Mouse (Mus musculus): ENCODE data around the gene Gm3149. TPM values are rescaled to one million over a fixed set of nuclear protein-coding genes. Genes with fewer than 3 reads are reported as not detected.
"Not testable (repeated sequence)": the region's sequence is repeated elsewhere in the genome, so short reads cannot be mapped to it uniquely, and the experiment has no call there.

Gm3149 gene
- total RNA-seq (2021) = not detected in 2 replicates
- long read RNA-seq, experiment 1 = 0 reads
- long read RNA-seq, experiment 2 = 0 reads

- DNase-seq = not testable (repeated sequence)
Observed at GRCm38 (mm10) chr14:4316983-4317382, at the start of gene Gm3149. Gene Gm3149, plus strand, starts transcription at chr14:4317283.

GRCm38 (mm10) chr14:4269238-4269950 lies 47.7 kb upstream of the Gm3149 start:
- DNase-seq = not testable (repeated sequence)

GRCm38 (mm10) chr14:4279828-4280227 lies 37.3 kb upstream of the Gm3149 start:
- DNase-seq = not testable (repeated sequence)

- DNase-seq = not testable (repeated sequence)
Observed at GRCm38 (mm10) chr14:4334476-4335080, 17.5 kb downstream of the Gm3149 start, which contains the start of gene 2610042L04Rik. Gene 2610042L04Rik, plus strand, starts transcription at chr14:4334763.

- not testable (repeated sequence) for DNase-seq
Observed at GRCm38 (mm10) chr14:4335506-4335905, 18.4 kb downstream of the Gm3149 start.

GRCm38 (mm10) chr14:4368991-4369390 lies 51.9 kb downstream of the Gm3149 start:
- DNase-seq = not testable (repeated sequence)

- DNase-seq = not testable (repeated sequence)
Observed at GRCm38 (mm10) chr14:4369691-4370090, 52.6 kb downstream of the Gm3149 start.

Other genes starting within 250 kb of the Gm3149 start
- gene Gm3115, start 233.2 kb upstream of the Gm3149 start, total RNA-seq (2021) = 0.26 and 0.37 TPM in 2 replicates
- 1.4 and 2.1 TPM in 2 replicates for gene Gm8108, start 206.8 kb upstream of the Gm3149 start, total RNA-seq (2021)
- gene Gm3127, start 152.3 kb upstream of the Gm3149 start, total RNA-seq (2021) = not detected in 2 replicates
- not detected in 2 replicates for gene Gm2974, start 134.7 kb upstream of the Gm3149 start, total RNA-seq (2021)
- gene Gm3138, start 67.7 kb upstream of the Gm3149 start, total RNA-seq (2021) = not detected in 2 replicates
- not detected in 2 replicates for gene 2610042L04Rik, start 17.5 kb downstream of the Gm3149 start, total RNA-seq (2021)
- not detected in 2 replicates for gene Gm3159, start 80.2 kb downstream of the Gm3149 start, total RNA-seq (2021)
- 0.56 and 0.74 TPM in 2 replicates for gene Gm3164, start 98.2 kb downstream of the Gm3149 start, total RNA-seq (2021)
- not detected in 2 replicates for gene Gm3173, start 113.7 kb downstream of the Gm3149 start, total RNA-seq (2021)
- not detected in 2 replicates for gene Gm3182, start 164.5 kb downstream of the Gm3149 start, total RNA-seq (2021)
- not detected in 2 replicates for gene Gm3047, start 238.1 kb downstream of the Gm3149 start, total RNA-seq (2021)